31 mouse cellular contexts compared by ENCODE assay signal in genomic region chr11:117816389-117816996, GRCm38 (mm10). TPM values are rescaled to one million over a fixed set of nuclear protein-coding genes. Genes with fewer than 3 reads are reported as not detected.
A peak's percentile ranks its signal among the peaks of the same experiment; 100 is the strongest.
DNase-seq lines count a peak whose midpoint lies in the region; ATAC-seq and TF ChIP-seq lines count a peak whose summit lies in the region.
"Had no signal": no experiment of that assay in that cellular context is flagged by ENCODE, and none has a peak within 500 bp of the region (broad histone marks: within the 10 kb centered on the region; RNA-seq: fewer than 3 reads in every experiment).

No protein-coding gene starts in this region.

- no peaks in the 10 kb centered on the region for H3K27me3 ChIP-seq in lung, embryonic 14.5 days (ENCODE audit: insufficient read depth, low read length)
- H3K27me3 ChIP-seq in small intestine, adult 2 months (ENCODE audit: control insufficient read depth, insufficient read depth, low read length): no peaks in the 10 kb centered on the region
- H3K27me3 ChIP-seq: embryonic facial prominence, embryonic 13.5 days; forebrain, embryonic 13.5 days; heart, embryonic 12.5 days; hindbrain, embryonic 12.5 days; limb, embryonic 12.5 days had no signal

- peak; percentile 83 for ATAC-seq in frontal cortex, adult (ENCODE audit: low TSS enrichment)
- 0 out of 2 replicates have a peak, but pooled peaks have one; percentile 6 for ATAC-seq in lung, embryonic 14.5 days (ENCODE audit: insufficient read depth)
- ATAC-seq in erythroid progenitor cell, adult 5-6 weeks (replicated peaks; ENCODE audit: low FRiP score, poor library complexity, severe bottlenecking): no peak
- ATAC-seq: forebrain, embryonic 13.5 days had no signal

- no peak for DNase-seq in frontal cortex, postnatal 36 days (ENCODE audit: low spot score in 2 of 2)
- no peak for DNase-seq in lung, embryonic 14.5 days
- DNase-seq in lung, postnatal 36 days: no peak
- DNase-seq in kidney, postnatal 25 days: no peak
- DNase-seq: adrenal gland, adult 8-10 months; cerebellum, adult 18-20 months; cerebellum, postnatal 25 days; embryo, embryonic 11 days; heart, adult 18-20 months; kidney, adult 9 months; kidney, postnatal 14 days; right cerebral cortex, postnatal 14 days; spleen, adult 18-20 months; thymus, postnatal 14 days had no signal

- no peak for TF ChIP-seq CTCF in lung, embryonic 14.5 days (IDR thresholded peaks at IDR 0.05; ENCODE audit: low read depth)
- no peak for TF ChIP-seq CTCF in cortical plate, adult 2 months (IDR thresholded peaks at IDR 0.05; ENCODE audit: extremely low read depth, insufficient read depth, low read length)
- TF ChIP-seq CTCF in small intestine, adult 2 months (IDR thresholded peaks at IDR 0.05; ENCODE audit: extremely low read depth, insufficient read length, insufficient replicate concordance, low read depth, low read length): no peak

- no peaks in the 10 kb centered on the region for H3K9me3 ChIP-seq in lung, embryonic 14.5 days (ENCODE audit: low read depth, low read length)
- H3K9me3 ChIP-seq: embryonic facial prominence, embryonic 13.5 days; forebrain, embryonic 13.5 days; heart, embryonic 12.5 days; hindbrain, embryonic 12.5 days; limb, embryonic 12.5 days had no signal

- H3K27ac ChIP-seq in lung, embryonic 14.5 days (ENCODE audit: low read depth): no peak overlapping the region
- H3K27ac ChIP-seq in cortical plate, adult 2 months (ENCODE audit: insufficient read depth, low read length): no peak overlapping the region
- peak overlapping the region; percentile 52 for H3K27ac ChIP-seq in small intestine, adult 2 months (ENCODE audit: insufficient read depth, low read depth, low read length)
- H3K27ac ChIP-seq: embryonic facial prominence, embryonic 13.5 days; forebrain, embryonic 13.5 days; hindbrain, embryonic 12.5 days; layer of hippocampus, adult 2 months; limb, embryonic 12.5 days had no signal

- H3K4me3 ChIP-seq in lung, embryonic 14.5 days (ENCODE audit: low read depth, low read length): no peak overlapping the region
- no peak overlapping the region for H3K4me3 ChIP-seq in cortical plate, adult 2 months (ENCODE audit: insufficient read depth, low read length)
- H3K4me3 ChIP-seq in small intestine, adult 2 months (ENCODE audit: low read depth, low read length): no peak overlapping the region
- H3K4me3 ChIP-seq: embryonic facial prominence, embryonic 13.5 days; erythroblast, embryonic 14.5 days; forebrain, embryonic 13.5 days; heart, embryonic 12.5 days; hindbrain, embryonic 12.5 days; layer of hippocampus, adult 2 months; limb, embryonic 12.5 days had no signal

- no peak overlapping the region for H3K9ac ChIP-seq in lung, embryonic 14.5 days
- H3K9ac ChIP-seq: embryonic facial prominence, embryonic 13.5 days; forebrain, embryonic 13.5 days; heart, embryonic 12.5 days; hindbrain, embryonic 12.5 days; limb, embryonic 12.5 days had no signal

- TF ChIP-seq POLR2A in cortical plate, adult 2 months (IDR thresholded peaks at IDR 0.05; ENCODE audit: extremely low read depth, insufficient read depth, low read length): 0 out of 2 replicates have a peak, but pooled peaks have one; percentile 11
- TF ChIP-seq POLR2A in small intestine, adult 2 months (IDR thresholded peaks at IDR 0.05; ENCODE audit: low read depth, low read length): 0 out of 2 replicates have a peak, but pooled peaks have one; percentile 19

- no peaks in the 10 kb centered on the region for H3K4me1 ChIP-seq in lung, embryonic 14.5 days (ENCODE audit: insufficient read depth)
- H3K4me1 ChIP-seq in cortical plate, adult 2 months (ENCODE audit: control insufficient read depth, insufficient read depth, low read length): peaks cover 2% of the 10 kb centered on the region; the same call in 1 of the 2 replicates
- peaks cover 39% of the 10 kb centered on the region for H3K4me1 ChIP-seq in small intestine, adult 2 months (ENCODE audit: control insufficient read depth, insufficient read depth, insufficient read length, low read length)

- WGBS in lung, embryonic 14.5 days: 83% methylated on average over 13 of the region's 13 CpGs
- WGBS in small intestine, adult 2 months: 62% methylated on average over 13 of the region's 13 CpGs

- H3K36me3 ChIP-seq in lung, embryonic 14.5 days (ENCODE audit: insufficient read depth): peaks cover 95% of the 10 kb centered on the region
- H3K36me3 ChIP-seq in small intestine, adult 2 months (ENCODE audit: control insufficient read depth, insufficient read depth, low read length): peaks cover 43% of the 10 kb centered on the region

- H3K4me2 ChIP-seq in lung, embryonic 14.5 days: no peak overlapping the region
- H3K4me2 ChIP-seq: embryonic facial prominence, embryonic 13.5 days; forebrain, embryonic 13.5 days; heart, embryonic 12.5 days; hindbrain, embryonic 12.5 days; limb, embryonic 12.5 days; midbrain, embryonic 11.5 days had no signal

RNA-seq across cellular contexts. Expression of gene Gm20708, which starts 7.0 kb away (rescaled TPM):
- polyA plus RNA-seq in lung, embryonic 14.5 days (2014; fragmentation: Nextera tagmentation; extraction: Ambion mirVana): 0.23 and 0.30 TPM in 2 replicates
- 0.86 and 1.1 TPM in 2 replicates for polyA plus RNA-seq in cortical plate, adult 2 months (2012; rRNA removed)
- 0.06 TPM in 1 of 2 replicates, not detected in the other for polyA plus RNA-seq in small intestine, adult 2 months (2012; rRNA removed)
- 72.1 and 80.7 TPM in 2 replicates for total RNA-seq in erythroid progenitor cell, adult 5-6 weeks (2015; ENCODE audit: low replicate concordance)
- total RNA-seq in erythroid progenitor cell, adult 5-6 weeks (2017; ENCODE audit: low replicate concordance): 3.4 and 18.5 TPM in 2 replicates

RNA-seq across cellular contexts. Expression of gene Syngr2, which starts 7.0 kb away (rescaled TPM):
- polyA plus RNA-seq in lung, embryonic 14.5 days (2014; fragmentation: Nextera tagmentation; extraction: Ambion mirVana): 65.9 and 71.6 TPM in 2 replicates
- 10.6 and 13.5 TPM in 2 replicates for polyA plus RNA-seq in cortical plate, adult 2 months (2012; rRNA removed)
- 183 and 229 TPM in 2 replicates for polyA plus RNA-seq in small intestine, adult 2 months (2012; rRNA removed)
- total RNA-seq in erythroid progenitor cell, adult 5-6 weeks (2015; ENCODE audit: low replicate concordance): 65.4 and 86.5 TPM in 2 replicates
- total RNA-seq in erythroid progenitor cell, adult 5-6 weeks (2017; ENCODE audit: low replicate concordance): 35.0 and 41.8 TPM in 2 replicates

RNA-seq across cellular contexts. Expression of gene Afmid, which starts 9.2 kb away (rescaled TPM):
- 4.6 TPM in 2 replicates for polyA plus RNA-seq in lung, embryonic 14.5 days (2014; fragmentation: Nextera tagmentation; extraction: Ambion mirVana)
- 4.4 TPM in 2 replicates for polyA plus RNA-seq in cortical plate, adult 2 months (2012; rRNA removed)
- polyA plus RNA-seq in small intestine, adult 2 months (2012; rRNA removed): 4.3 and 11.1 TPM in 2 replicates
- 38.6 and 38.9 TPM in 2 replicates for total RNA-seq in erythroid progenitor cell, adult 5-6 weeks (2015; ENCODE audit: low replicate concordance)
- total RNA-seq in erythroid progenitor cell, adult 5-6 weeks (2017; ENCODE audit: low replicate concordance): 70.3 and 75.6 TPM in 2 replicates

RNA-seq across cellular contexts. Expression of gene Tk1, which starts 9.4 kb away (rescaled TPM):
- polyA plus RNA-seq in lung, embryonic 14.5 days (2014; fragmentation: Nextera tagmentation; extraction: Ambion mirVana): 144 and 158 TPM in 2 replicates
- 1.0 and 1.9 TPM in 2 replicates for polyA plus RNA-seq in cortical plate, adult 2 months (2012; rRNA removed)
- polyA plus RNA-seq in small intestine, adult 2 months (2012; rRNA removed): 22.8 and 52.2 TPM in 2 replicates
- 462 and 532 TPM in 2 replicates for total RNA-seq in erythroid progenitor cell, adult 5-6 weeks (2015; ENCODE audit: low replicate concordance)
- 549 and 716 TPM in 2 replicates for total RNA-seq in erythroid progenitor cell, adult 5-6 weeks (2017; ENCODE audit: low replicate concordance)

RNA-seq across cellular contexts. Expression of gene 6030468B19Rik, which starts 19.0 kb away (rescaled TPM):
- polyA plus RNA-seq in lung, embryonic 14.5 days (2014; fragmentation: Nextera tagmentation; extraction: Ambion mirVana): 0.22 and 0.23 TPM in 2 replicates
- 0.47 and 0.50 TPM in 2 replicates for polyA plus RNA-seq in cortical plate, adult 2 months (2012; rRNA removed)
- polyA plus RNA-seq in small intestine, adult 2 months (2012; rRNA removed): 0.09 and 0.47 TPM in 2 replicates
- 82.6 and 84.3 TPM in 2 replicates for total RNA-seq in erythroid progenitor cell, adult 5-6 weeks (2015; ENCODE audit: low replicate concordance)
- total RNA-seq in erythroid progenitor cell, adult 5-6 weeks (2017; ENCODE audit: low replicate concordance): 23.8 and 25.8 TPM in 2 replicates
- total RNA-seq: adrenal gland, adult 8-10 months; ES-E14; gastrocnemius, postnatal 25 days; heart, adult 18-20 months; heart, postnatal 25 days; left cerebral cortex, postnatal 14 days; monocyte, adult 5-6 weeks had no signal
- polyA plus RNA-seq: embryonic facial prominence, embryonic 13.5 days; forebrain, embryonic 13.5 days had no signal
